Mouse (Mus musculus) CH12.LX (cell line): Measurements from ENCODE around the gene Rsrp1. TPM values are rescaled to one million over a fixed set of nuclear protein-coding genes. Genes with fewer than 3 reads are reported as not detected.
A peak's percentile ranks its signal among the peaks of the same experiment; 100 is the strongest.

Experiments used
- DNase-seq: peaks from one replicate; pipeline ENCODE4 v3.0.0-alpha.2; 2013; ENCODE audit errors: extremely low read depth
- H3K27ac ChIP-seq: 2 replicates; pipeline ENCODE4 v1.5.1; 2012; ENCODE audit warnings: low read depth, mild to moderate bottlenecking, control low read depth, moderate library complexity; ENCODE audit not compliant: insufficient read depth
- H3K27me3 ChIP-seq: replicated peaks from 2 replicates; pipeline ENCODE3; 2012; ENCODE audit warnings: inconsistent platforms
- H3K36me3 ChIP-seq, 2 experiments: replicated peaks in 1 of 2; 2 replicates each; pipeline versions ENCODE3 to v1.6.1; 2012; ENCODE audit warnings: inconsistent platforms in 1 of 2, low read length in 1 of 2, mild to moderate bottlenecking in 1 of 2, mixed read lengths in 1 of 2, moderate library complexity in 1 of 2; ENCODE audit not compliant: control insufficient read depth in 1 of 2, insufficient read depth in 1 of 2
- H3K4me1 ChIP-seq, 2 experiments: 2 replicates each; pipeline ENCODE4 v1.6.1; 2012; ENCODE audit warnings: inconsistent platforms in 1 of 2, moderate library complexity in 1 of 2; ENCODE audit not compliant: insufficient read depth in 2 of 2, control insufficient read depth in 1 of 2
- H3K4me2 ChIP-seq: 2 replicates; pipeline ENCODE4 v1.6.1; 2012; ENCODE audit warnings: low read depth, mild to moderate bottlenecking, control low read depth; ENCODE audit not compliant: poor library complexity, insufficient read depth, severe bottlenecking
- H3K4me3 ChIP-seq, 3 experiments: fragments of 150-350 bp in 1 of 3; sonication (generic) in 1 of 3; replicated peaks in 1 of 3; 2 replicates each; pipeline versions ENCODE3 to v1.5.1; 2011 to 2012; ENCODE audit warnings: low read depth in 2 of 3, low read length in 2 of 3, mild to moderate bottlenecking in 2 of 3, moderate library complexity in 2 of 3, control low read depth in 1 of 3, improper control_type of control experiment in 1 of 3, inconsistent platforms in 1 of 3, mixed read lengths in 1 of 3; ENCODE audit not compliant: poor library complexity in 1 of 3
- H3K79me2 ChIP-seq: replicated peaks from 2 replicates; pipeline ENCODE4 v1.6.1; 2012; ENCODE audit warnings: mild to moderate bottlenecking, moderate library complexity; ENCODE audit not compliant: control insufficient read depth, poor library complexity, insufficient read depth, severe bottlenecking; ENCODE audit errors: extremely low read depth
- H3K9ac ChIP-seq: 2 replicates; pipeline ENCODE4 v1.6.1; 2012; ENCODE audit warnings: low read depth, mild to moderate bottlenecking, control low read depth, moderate library complexity; ENCODE audit not compliant: insufficient read depth
- H3K9me3 ChIP-seq: replicated peaks from 2 replicates; pipeline ENCODE3; 2012; ENCODE audit warnings: low read length, inconsistent platforms, mixed read lengths
- BHLHE40 ChIP-seq: IDR thresholded peaks from 2 replicates; pipeline ENCODE4 v1.6.1; 2011; ENCODE audit warnings: mild to moderate bottlenecking, low read depth, low read length, improper control_type of control experiment
- CHD1 ChIP-seq: IDR thresholded peaks from 2 replicates; pipeline ENCODE4 v1.6.1; 2012; ENCODE audit warnings: low read depth, low read length, improper control_type of control experiment, inconsistent platforms
- CHD2 ChIP-seq: IDR thresholded peaks from 2 replicates; pipeline ENCODE4 v1.6.1; 2011; ENCODE audit warnings: low read length, improper control_type of control experiment
- CTCF ChIP-seq, 2 experiments: IDR thresholded peaks in 1 of 2; conservative IDR thresholded peaks in 1 of 2; 2 replicates each; pipeline ENCODE4 v1.5.1; 2011 to 2012; ENCODE audit warnings: low read depth in 2 of 2, low read length in 2 of 2, improper control_type of control experiment in 1 of 2, inconsistent platforms in 1 of 2, mild to moderate bottlenecking in 1 of 2, moderate library complexity in 1 of 2
- E2F4 ChIP-seq: IDR thresholded peaks from 2 replicates; pipeline ENCODE4 v1.6.1; 2011; ENCODE audit warnings: low read depth, low read length, improper control_type of control experiment; ENCODE audit not compliant: insufficient replicate concordance
- ELF1 ChIP-seq: IDR thresholded peaks from 2 replicates; pipeline ENCODE4 v1.6.1; 2014; ENCODE audit warnings: low read depth, mild to moderate bottlenecking, inconsistent platforms, low read length, improper control_type of control experiment
- EP300 ChIP-seq: IDR thresholded peaks from 2 replicates; pipeline ENCODE4 v1.6.1; 2011; ENCODE audit warnings: low read length, improper control_type of control experiment
- ETS1 ChIP-seq: conservative IDR thresholded peaks from 2 replicates; pipeline ENCODE4 v1.6.1; 2012; ENCODE audit warnings: low read depth, mild to moderate bottlenecking, inconsistent platforms, low read length, improper control_type of control experiment, moderate library complexity
- GABPA ChIP-seq: IDR thresholded peaks from 2 replicates; pipeline ENCODE4 v1.6.1; 2012; ENCODE audit warnings: low read depth, low read length, improper control_type of control experiment, inconsistent platforms; ENCODE audit not compliant: insufficient replicate concordance
- HCFC1 ChIP-seq: IDR thresholded peaks from 2 replicates; pipeline ENCODE4 v1.6.1; 2012; ENCODE audit warnings: low read depth, mild to moderate bottlenecking, inconsistent platforms, low read length, improper control_type of control experiment
- IRF4 ChIP-seq: IDR thresholded peaks from 2 replicates; pipeline ENCODE4 v1.6.1; 2014; ENCODE audit warnings: low read depth, mild to moderate bottlenecking, inconsistent platforms, low read length, improper control_type of control experiment
- JUN ChIP-seq: IDR thresholded peaks from 2 replicates; pipeline ENCODE4 v1.6.1; 2011; ENCODE audit warnings: low read depth, mild to moderate bottlenecking, low read length, improper control_type of control experiment, moderate library complexity; ENCODE audit not compliant: insufficient read depth
- JUND ChIP-seq: conservative IDR thresholded peaks from 2 replicates; pipeline ENCODE4 v1.6.1; 2011; ENCODE audit warnings: low read depth, low read length, improper control_type of control experiment
- KAT2A ChIP-seq: IDR thresholded peaks from 2 replicates; pipeline ENCODE4 v1.6.1; 2012; ENCODE audit warnings: low read length, improper control_type of control experiment, inconsistent platforms; ENCODE audit not compliant: insufficient replicate concordance
- MAFK ChIP-seq: IDR thresholded peaks from 2 replicates; pipeline ENCODE4 v1.6.1; 2011; ENCODE audit warnings: low read length, improper control_type of control experiment; ENCODE audit not compliant: insufficient replicate concordance
- MAX ChIP-seq: IDR thresholded peaks from 2 replicates; pipeline ENCODE4 v1.6.1; 2011; ENCODE audit warnings: low read length, improper control_type of control experiment
- MAZ ChIP-seq: IDR thresholded peaks from 2 replicates; pipeline ENCODE4 v1.6.1; 2012; ENCODE audit warnings: low read depth, mild to moderate bottlenecking, inconsistent platforms, low read length, improper control_type of control experiment, moderate library complexity
- MEF2A ChIP-seq: IDR thresholded peaks from 2 replicates; pipeline ENCODE4 v1.6.1; 2014; ENCODE audit warnings: low read depth, mild to moderate bottlenecking, inconsistent platforms, low read length, improper control_type of control experiment, borderline replicate concordance
- MXI1 ChIP-seq: IDR thresholded peaks from 2 replicates; pipeline ENCODE4 v1.6.1; 2011; ENCODE audit warnings: mild to moderate bottlenecking, low read depth, low read length, improper control_type of control experiment
- MYC ChIP-seq: IDR thresholded peaks from 2 replicates; pipeline ENCODE4 v1.6.1; 2011; ENCODE audit warnings: low read depth, mild to moderate bottlenecking, improper control_type of control experiment, low read length
- NELFE ChIP-seq: IDR thresholded peaks from 2 replicates; pipeline ENCODE4 v1.6.1; 2011; ENCODE audit warnings: low read depth, low read length, improper control_type of control experiment
- NRF1 ChIP-seq: IDR thresholded peaks from 2 replicates; pipeline ENCODE4 v1.6.1; 2014; ENCODE audit warnings: low read depth, mild to moderate bottlenecking, inconsistent platforms, low read length, improper control_type of control experiment, moderate library complexity
- PAX5 ChIP-seq: IDR thresholded peaks from 2 replicates; pipeline ENCODE4 v1.6.1; 2012; ENCODE audit warnings: low read length, inconsistent platforms, mixed read lengths
- POLR2A ChIP-seq: IDR thresholded peaks from 2 replicates; pipeline ENCODE4 v1.6.1; 2011; ENCODE audit warnings: low read depth, mild to moderate bottlenecking, improper control_type of control experiment, low read length
- POLR2AphosphoS2 ChIP-seq: IDR thresholded peaks from 2 replicates; pipeline ENCODE4 v1.6.1; 2011; ENCODE audit warnings: low read depth, low read length, improper control_type of control experiment
- RAD21 ChIP-seq: IDR thresholded peaks from 2 replicates; pipeline ENCODE4 v1.6.1; 2011; ENCODE audit warnings: low read depth, mild to moderate bottlenecking, low read length, improper control_type of control experiment, moderate library complexity
- RCOR1 ChIP-seq: conservative IDR thresholded peaks from 2 replicates; pipeline ENCODE4 v1.6.1; 2012; ENCODE audit warnings: low read depth, mild to moderate bottlenecking, inconsistent platforms, low read length, improper control_type of control experiment
- SIN3A ChIP-seq: IDR thresholded peaks from 2 replicates; pipeline ENCODE4 v1.6.1; 2012; ENCODE audit warnings: low read length, improper control_type of control experiment, inconsistent platforms
- SMC3 ChIP-seq: IDR thresholded peaks from 2 replicates; pipeline ENCODE4 v1.6.1; 2011; ENCODE audit warnings: low read depth, low read length, improper control_type of control experiment
- TBP ChIP-seq: conservative IDR thresholded peaks from 2 replicates; pipeline ENCODE4 v1.6.1; 2011; ENCODE audit warnings: low read depth, low read length, improper control_type of control experiment
- TCF12 ChIP-seq: IDR thresholded peaks from 2 replicates; pipeline ENCODE4 v1.6.1; 2014; ENCODE audit warnings: low read depth, mild to moderate bottlenecking, inconsistent platforms, low read length, improper control_type of control experiment
- UBTF ChIP-seq: IDR thresholded peaks from 2 replicates; pipeline ENCODE4 v1.6.1; 2012; ENCODE audit warnings: low read depth, mild to moderate bottlenecking, inconsistent platforms, low read length, improper control_type of control experiment, moderate library complexity
- USF1 ChIP-seq: IDR thresholded peaks from 2 replicates; pipeline ENCODE4 v1.6.1; 2014; ENCODE audit warnings: low read depth, mild to moderate bottlenecking, inconsistent platforms, low read length, improper control_type of control experiment
- USF2 ChIP-seq: conservative IDR thresholded peaks from 2 replicates; pipeline ENCODE4 v1.6.1; 2011; ENCODE audit warnings: low read depth, low read length, improper control_type of control experiment
- ZC3H11A ChIP-seq: IDR thresholded peaks from 2 replicates; pipeline ENCODE4 v1.6.1; 2012; ENCODE audit warnings: low read depth, mild to moderate bottlenecking, inconsistent platforms, low read length, improper control_type of control experiment
- ZKSCAN1 ChIP-seq: IDR thresholded peaks from 2 replicates; pipeline ENCODE4 v1.6.1; 2012; ENCODE audit warnings: low read depth, inconsistent platforms, low read length, improper control_type of control experiment, borderline replicate concordance
- ZMIZ1 ChIP-seq: IDR thresholded peaks from 2 replicates; pipeline ENCODE4 v1.6.1; 2012; ENCODE audit warnings: low read depth, mild to moderate bottlenecking, inconsistent platforms, low read length, improper control_type of control experiment
- ZNF384 ChIP-seq: IDR thresholded peaks from 2 replicates; pipeline ENCODE4 v1.6.1; 2012; ENCODE audit warnings: low read depth, low read length, improper control_type of control experiment, inconsistent platforms
- dilution Hi-C: fragments of 300-500 bp; cut with MboI; formaldehyde crosslinking; loops from 2 replicates; pipeline ENCODE4 v1.14.3; 2020; ENCODE audit warnings: low sequenced_read_pairs; ENCODE audit not compliant: extremely low pct_unique_long_range_greater_than_20kb, extremely low pct_ligation_motif_present
- in situ Hi-C: fragments of 300-500 bp; cut with MboI; formaldehyde crosslinking; loops from 3 replicates; pipeline ENCODE4 v1.14.3; 2019; ENCODE audit warnings: low sequenced_read_pairs, low pct_ligation_motif_present, low pct_unique_long_range_greater_than_20kb, mixed read lengths
- polyA plus RNA-seq: library from polyadenylated mRNA; unstranded; fragments of >175 nt; gene quantifications from 2 replicates; pipeline ENCODE4 v1.2.1, GENCODE M21; 2012; ENCODE audit warnings: low read depth; ENCODE audit not compliant: insufficient read length
- total RNA-seq, 2 experiments: library from RNA; depleted of rRNA; stranded (reverse); fragments of 300-350 nt in 1 of 2; fragments of >200 nt in 1 of 2; gene quantifications; 2 replicates each; pipeline ENCODE4 v1.2.3; 2012 to 2014

The Rsrp1 gene
- total and polyA plus RNA-seq, 3 experiments = 51.2 to 69.4 (median 61.3) TPM

GRCm38 (mm10) chr4:134946024-134946744 lies 22.8 kb downstream of the Rsrp1 start:
- H3K27me3 ChIP-seq = peaks cover 23% of the 10 kb centered on the region
- peak; percentile 69 for DNase-seq
- peak overlapping the region; percentile 3; the same call in 1 of the 2 replicates for H3K9ac ChIP-seq
- H3K27ac ChIP-seq = no peak overlapping the region
- H3K4me1 ChIP-seq = peaks cover 0 to 5% of the 10 kb centered on the region in 2 experiments; a peak in 1 of 4 replicates
- in situ Hi-C loops = loop anchor here (10.0 kb wide), 2 partner anchors 199 to 259 kb away; no protein-coding TSS in a partner anchor
- H3K9me3 ChIP-seq = no peaks in the 10 kb centered on the region
- TF ChIP-seq ZNF384 (no peak), HCFC1 (no peak; the same call in 1 of the 2 replicates), EP300 (no peak), BHLHE40 (peak; percentile 92), JUN (no peak), MAX (peak; percentile 83), MEF2A (no peak), CHD2 (peak; percentile 72), MXI1 (no peak), POLR2A (peak; percentile 40), RCOR1 (no peak), CTCF (conservative IDR thresholded peaks at IDR 0.05 in 1 of 2, IDR thresholded peaks at IDR 0.05 in 1 of 2; ENCODE audit: low read depth in 2 of 2, low read length in 2 of 2) (peak; percentile 80 to 84), SIN3A (0 out of 2 replicates have a peak, but pooled peaks have one; percentile 42), ELF1 (no peak), POLR2AphosphoS2 (no peak), RAD21 (peak; percentile 80), NRF1 (no peak), ZMIZ1 (no peak), ZC3H11A (no peak), GABPA (no peak), JUND (no peak), USF2 (peak; percentile 77), TCF12 (no peak), UBTF (no peak), E2F4 (no peak), CHD1 (no peak), NELFE (no peak), MYC (no peak), ETS1 (no peak), USF1 (peak; percentile 81), KAT2A (no peak), IRF4 (no peak), MAZ (no peak), SMC3 (peak; percentile 68), PAX5 (no peak), MAFK (no peak), ZKSCAN1 (no peak), TBP (peak; percentile 81; the same call in 1 of the 2 replicates)
- TF ChIP-seq, all 38 proteins: peak for 11
- dilution Hi-C loops = no loop called here
- H3K4me3 ChIP-seq = no peak overlapping the region
- H3K4me2 ChIP-seq = peak overlapping the region; percentile 54; the same call in 1 of the 2 replicates
- H3K79me2 ChIP-seq = no peaks in the 10 kb centered on the region
- H3K36me3 ChIP-seq = no peaks in the 10 kb centered on the region
